Mouse (Mus musculus): ENCODE results near the gene Bbs10. TPM values are rescaled to one million over a fixed set of nuclear protein-coding genes. Genes with fewer than 3 reads are reported as not detected.

Gene Bbs10
- polyA plus RNA-seq, 1 experiment from 2014 or later: 4.4 TPM

DNA sequence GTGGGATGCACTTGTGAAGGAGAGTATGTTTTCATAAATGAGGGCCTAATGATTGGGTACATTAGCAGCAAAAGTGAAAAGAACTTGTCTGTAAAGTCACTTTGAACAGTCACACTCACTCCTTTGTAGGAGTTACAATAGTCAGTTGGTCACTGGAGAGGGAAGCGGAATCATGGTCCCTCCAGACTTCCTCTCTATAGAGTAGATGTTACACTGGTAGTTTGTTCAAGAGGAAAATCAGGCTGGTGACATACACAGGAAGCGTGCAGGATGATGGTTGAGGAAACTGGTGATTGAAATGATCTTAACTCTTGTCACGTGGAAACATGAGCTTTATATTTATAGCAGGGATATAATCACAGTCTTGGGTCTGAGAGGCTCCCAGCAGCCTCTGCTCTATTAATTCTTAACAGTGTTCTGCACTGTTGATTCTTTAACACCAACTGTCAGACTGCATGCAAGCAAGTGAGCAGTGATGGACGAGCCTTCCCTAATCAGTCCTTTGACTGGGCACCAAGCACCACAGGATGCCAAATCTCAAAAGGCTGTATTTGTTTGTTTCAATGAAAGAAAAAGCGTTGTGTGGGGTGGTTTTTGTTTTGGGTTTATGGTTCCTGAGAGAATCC, 24.9 kb upstream of the Bbs10 start:
- no peak overlapping the region for H3K4me3 ChIP-seq (replicated peaks; ENCODE audit: low read length)
- no peak overlapping the region for H3K4me2 ChIP-seq (ENCODE audit: low read depth, low read length)
- ATAC-seq (ENCODE audit: insufficient read depth, low FRiP score): no peak
- 69% methylated on average over 5 of the region's 5 CpGs for WGBS
- H3K9ac ChIP-seq (ENCODE audit: low read length): no peak overlapping the region
- H3K9me3 ChIP-seq (replicated peaks; ENCODE audit: control insufficient read depth, low read length): no peaks in the 10 kb centered on the region
- no peaks in the 10 kb centered on the region for H3K4me1 ChIP-seq (ENCODE audit: control insufficient read depth, insufficient read depth, low read length)
- H3K27ac ChIP-seq (ENCODE audit: low read length): no peak overlapping the region
- H3K27me3 ChIP-seq (ENCODE audit: control insufficient read depth, insufficient read depth, low read length): no peaks in the 10 kb centered on the region
- peaks cover 4% of the 10 kb centered on the region; the same call in 1 of the 2 replicates for H3K36me3 ChIP-seq (ENCODE audit: control insufficient read depth, insufficient read depth, low read length)

GRCm38 (mm10) chr10:111275822-111276221, 22.7 kb upstream of the Bbs10 start:
- Histone ChIP-seq H3K9me3 (replicated peaks; ENCODE audit: control insufficient read depth, low read length) (no peaks in the 10 kb centered on the region), H3K9ac (ENCODE audit: low read length) (no peak overlapping the region), H3K4me2 (ENCODE audit: low read depth, low read length) (no peak overlapping the region), H3K27me3 (ENCODE audit: control insufficient read depth, insufficient read depth, low read length) (no peaks in the 10 kb centered on the region), H3K4me3 (replicated peaks; ENCODE audit: low read length) (no peak overlapping the region), H3K36me3 (ENCODE audit: control insufficient read depth, insufficient read depth, low read length) (peaks cover 4% of the 10 kb centered on the region; the same call in 1 of the 2 replicates), H3K4me1 (ENCODE audit: control insufficient read depth, insufficient read depth, low read length) (no peaks in the 10 kb centered on the region), H3K27ac (ENCODE audit: low read length) (no peak overlapping the region)
- WGBS: 94% methylated on average over 2 of the region's 2 CpGs
- ATAC-seq (ENCODE audit: insufficient read depth, low FRiP score): no peak

DNA sequence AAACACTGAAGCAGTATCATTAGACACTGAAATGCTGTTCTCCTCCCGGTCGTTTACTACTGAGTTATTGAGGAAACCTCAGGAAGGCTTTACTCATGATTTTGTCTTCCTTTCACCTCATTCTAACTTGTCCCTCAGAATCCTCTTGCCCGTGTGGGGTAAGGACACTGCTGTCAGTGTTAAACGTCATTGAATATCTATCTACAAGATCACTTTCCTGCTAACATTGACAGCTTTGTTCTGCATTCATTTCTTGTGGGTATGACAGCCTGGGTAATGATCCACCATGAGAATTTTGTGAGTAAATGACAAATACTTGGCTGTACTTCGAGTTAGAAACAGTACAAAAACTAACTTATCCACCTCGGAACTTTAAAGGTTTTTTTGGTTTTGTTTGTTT, 848 bp upstream of the Bbs10 start:
- 38% methylated on average over 6 of the region's 6 CpGs for WGBS
- peak overlapping the region; percentile 76 for H3K4me3 ChIP-seq (replicated peaks; ENCODE audit: low read length)
- H3K4me1 ChIP-seq (ENCODE audit: control insufficient read depth, insufficient read depth, low read length): no peaks in the 10 kb centered on the region
- peak overlapping the region; percentile 64 for H3K4me2 ChIP-seq (ENCODE audit: low read depth, low read length)
- no peaks in the 10 kb centered on the region for H3K9me3 ChIP-seq (replicated peaks; ENCODE audit: control insufficient read depth, low read length)
- no peak for ATAC-seq (ENCODE audit: insufficient read depth, low FRiP score)
- H3K36me3 ChIP-seq (ENCODE audit: control insufficient read depth, insufficient read depth, low read length): no peaks in the 10 kb centered on the region
- no peaks in the 10 kb centered on the region for H3K27me3 ChIP-seq (ENCODE audit: control insufficient read depth, insufficient read depth, low read length)
- H3K27ac ChIP-seq (ENCODE audit: low read length): no peak overlapping the region
- H3K9ac ChIP-seq (ENCODE audit: low read length): no peak overlapping the region

DNA sequence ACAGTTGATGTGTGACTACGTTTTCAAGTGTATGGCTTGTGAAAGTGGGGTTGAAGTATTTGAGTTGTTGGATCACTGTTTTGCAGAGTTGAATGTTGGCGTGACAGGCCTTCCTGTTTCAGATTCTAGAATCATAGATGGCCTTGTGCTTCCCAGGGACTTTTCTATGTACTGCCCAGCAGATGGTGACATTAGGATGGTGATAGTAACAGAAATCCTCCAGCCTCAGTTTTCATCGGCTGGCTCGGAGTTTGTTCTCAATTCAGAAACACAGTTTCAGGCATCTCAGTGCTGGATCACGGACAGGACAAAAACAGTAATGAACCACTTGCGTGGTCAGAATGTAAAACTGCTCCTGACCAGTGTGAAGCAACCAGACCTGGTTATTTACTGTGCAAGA, 1.1 kb downstream of the Bbs10 start:
- no peak for ATAC-seq (ENCODE audit: insufficient read depth, low FRiP score)
- no peaks in the 10 kb centered on the region for H3K9me3 ChIP-seq (replicated peaks; ENCODE audit: control insufficient read depth, low read length)
- H3K27me3 ChIP-seq (ENCODE audit: control insufficient read depth, insufficient read depth, low read length): no peaks in the 10 kb centered on the region
- H3K4me3 ChIP-seq (replicated peaks; ENCODE audit: low read length): no peak overlapping the region
- H3K27ac ChIP-seq (ENCODE audit: low read length): no peak overlapping the region
- WGBS: 86% methylated on average over 6 of the region's 6 CpGs
- H3K4me1 ChIP-seq (ENCODE audit: control insufficient read depth, insufficient read depth, low read length): no peaks in the 10 kb centered on the region
- no peak overlapping the region for H3K4me2 ChIP-seq (ENCODE audit: low read depth, low read length)
- H3K9ac ChIP-seq (ENCODE audit: low read length): no peak overlapping the region
- no peaks in the 10 kb centered on the region for H3K36me3 ChIP-seq (ENCODE audit: control insufficient read depth, insufficient read depth, low read length)

- Histone ChIP-seq H3K4me3 (replicated peaks; ENCODE audit: low read length) (no peak overlapping the region), H3K27me3 (ENCODE audit: control insufficient read depth, insufficient read depth, low read length) (no peaks in the 10 kb centered on the region), H3K9me3 (replicated peaks; ENCODE audit: control insufficient read depth, low read length) (no peaks in the 10 kb centered on the region), H3K27ac (ENCODE audit: low read length) (no peak overlapping the region), H3K4me2 (ENCODE audit: low read depth, low read length) (no peak overlapping the region), H3K4me1 (ENCODE audit: control insufficient read depth, insufficient read depth, low read length) (no peaks in the 10 kb centered on the region), H3K36me3 (ENCODE audit: control insufficient read depth, insufficient read depth, low read length) (no peaks in the 10 kb centered on the region), H3K9ac (ENCODE audit: low read length) (no peak overlapping the region)
- ATAC-seq (ENCODE audit: insufficient read depth, low FRiP score): no peak
- WGBS: 89% methylated on average over 5 of the region's 5 CpGs
Measured at GRCm38 (mm10) chr10:111301041-111301440, 2.6 kb downstream of the Bbs10 start.

DNA sequence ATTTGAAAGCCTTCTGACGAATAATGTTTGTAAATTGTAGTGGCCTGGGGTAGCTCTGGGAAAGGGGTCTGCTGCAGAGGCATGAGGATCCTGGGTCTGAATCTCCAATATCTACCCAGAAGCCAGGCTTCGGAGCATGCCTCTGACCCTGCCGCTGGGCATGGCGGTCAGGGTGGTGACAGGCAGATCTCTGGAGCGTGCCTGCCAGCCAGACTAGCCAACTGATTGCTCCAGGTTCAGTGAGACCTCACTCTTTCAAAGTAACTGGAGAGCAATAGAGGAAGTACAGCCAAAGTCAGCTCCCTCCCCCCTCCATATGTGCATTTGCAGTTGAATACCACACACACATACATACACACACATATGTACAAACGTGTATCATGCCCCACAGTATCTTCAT, 4.0 kb downstream of the Bbs10 start:
- Histone ChIP-seq H3K4me3 (replicated peaks; ENCODE audit: low read length) (no peak overlapping the region), H3K4me2 (ENCODE audit: low read depth, low read length) (no peak overlapping the region), H3K4me1 (ENCODE audit: control insufficient read depth, insufficient read depth, low read length) (no peaks in the 10 kb centered on the region), H3K9ac (ENCODE audit: low read length) (no peak overlapping the region), H3K36me3 (ENCODE audit: control insufficient read depth, insufficient read depth, low read length) (no peaks in the 10 kb centered on the region), H3K27me3 (ENCODE audit: control insufficient read depth, insufficient read depth, low read length) (no peaks in the 10 kb centered on the region), H3K9me3 (replicated peaks; ENCODE audit: control insufficient read depth, low read length) (no peaks in the 10 kb centered on the region), H3K27ac (ENCODE audit: low read length) (no peak overlapping the region)
- 88% methylated on average over 6 of the region's 6 CpGs for WGBS
- no peak for ATAC-seq (ENCODE audit: insufficient read depth, low FRiP score)

DNA sequence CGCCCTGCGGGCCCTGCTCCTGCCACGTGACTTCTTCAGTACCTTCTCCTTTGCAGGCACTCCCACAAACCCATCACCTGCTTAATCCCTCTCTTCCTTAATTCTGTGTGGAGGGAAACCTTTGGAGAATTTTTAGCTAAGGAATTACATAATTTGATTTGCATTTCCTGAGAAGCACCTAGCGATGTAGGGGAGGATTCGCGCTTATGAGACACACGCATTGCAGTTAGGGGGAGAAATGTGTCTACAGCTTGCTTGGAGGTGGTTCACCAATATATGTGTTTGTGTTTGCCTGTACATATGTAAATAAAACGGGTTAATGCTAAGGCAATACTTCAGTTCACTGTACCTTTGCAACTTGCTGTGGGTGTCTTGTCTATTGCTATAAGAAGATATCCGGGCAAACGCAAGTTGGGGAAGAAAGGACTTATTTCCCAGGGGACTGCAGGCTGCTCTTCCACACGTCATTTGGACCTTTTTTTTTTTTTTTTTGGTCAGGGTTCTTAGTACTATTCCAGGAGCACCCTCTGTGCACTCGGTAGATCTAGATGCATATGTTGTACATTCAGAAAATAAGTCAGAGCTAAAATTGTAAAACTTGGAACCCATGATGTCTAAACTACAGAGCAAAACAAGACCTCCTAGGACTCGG, 10.5 kb downstream of the Bbs10 start:
- H3K27ac ChIP-seq (ENCODE audit: low read length): no peak overlapping the region
- no peaks in the 10 kb centered on the region for H3K27me3 ChIP-seq (ENCODE audit: control insufficient read depth, insufficient read depth, low read length)
- no peaks in the 10 kb centered on the region for H3K4me1 ChIP-seq (ENCODE audit: control insufficient read depth, insufficient read depth, low read length)
- no peak overlapping the region for H3K9ac ChIP-seq (ENCODE audit: low read length)
- no peak overlapping the region for H3K4me3 ChIP-seq (replicated peaks; ENCODE audit: low read length)
- H3K4me2 ChIP-seq (ENCODE audit: low read depth, low read length): no peak overlapping the region
- 89% methylated on average over 13 of the region's 13 CpGs for WGBS
- ATAC-seq (ENCODE audit: insufficient read depth, low FRiP score): no peak
- H3K9me3 ChIP-seq (replicated peaks; ENCODE audit: control insufficient read depth, low read length): no peaks in the 10 kb centered on the region; the same call in 1 of the 2 replicates
- no peaks in the 10 kb centered on the region for H3K36me3 ChIP-seq (ENCODE audit: control insufficient read depth, insufficient read depth, low read length)

DNA sequence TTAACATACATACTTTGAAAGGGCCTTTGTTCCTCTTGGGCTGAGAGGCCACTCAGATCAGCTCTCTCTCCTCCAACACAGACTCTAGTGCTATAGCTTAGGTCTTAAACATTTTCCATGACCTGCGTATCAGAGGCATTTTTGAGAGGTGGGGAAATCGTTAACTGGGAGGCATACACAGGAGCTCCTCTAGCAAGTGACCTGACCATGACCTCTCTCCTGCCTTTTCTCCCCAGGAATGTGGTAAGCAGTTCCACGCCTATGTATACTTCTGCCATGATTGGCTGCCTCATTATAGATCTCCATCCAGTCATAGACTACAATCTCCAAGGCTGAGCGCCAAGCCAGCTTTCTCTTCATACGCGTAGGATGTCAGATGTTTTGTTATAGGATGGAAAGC, 14.8 kb downstream of the Bbs10 start:
- Histone ChIP-seq H3K4me2 (ENCODE audit: low read depth, low read length) (no peak overlapping the region), H3K4me1 (ENCODE audit: control insufficient read depth, insufficient read depth, low read length) (no peaks in the 10 kb centered on the region), H3K9me3 (replicated peaks; ENCODE audit: control insufficient read depth, low read length) (no peaks in the 10 kb centered on the region), H3K9ac (ENCODE audit: low read length) (no peak overlapping the region), H3K36me3 (ENCODE audit: control insufficient read depth, insufficient read depth, low read length) (no peaks in the 10 kb centered on the region), H3K27ac (ENCODE audit: low read length) (no peak overlapping the region), H3K4me3 (replicated peaks; ENCODE audit: low read length) (no peak overlapping the region), H3K27me3 (ENCODE audit: control insufficient read depth, insufficient read depth, low read length) (no peaks in the 10 kb centered on the region)
- WGBS: 49% methylated on average over 6 of the region's 6 CpGs
- ATAC-seq (ENCODE audit: insufficient read depth, low FRiP score): no peak

DNA sequence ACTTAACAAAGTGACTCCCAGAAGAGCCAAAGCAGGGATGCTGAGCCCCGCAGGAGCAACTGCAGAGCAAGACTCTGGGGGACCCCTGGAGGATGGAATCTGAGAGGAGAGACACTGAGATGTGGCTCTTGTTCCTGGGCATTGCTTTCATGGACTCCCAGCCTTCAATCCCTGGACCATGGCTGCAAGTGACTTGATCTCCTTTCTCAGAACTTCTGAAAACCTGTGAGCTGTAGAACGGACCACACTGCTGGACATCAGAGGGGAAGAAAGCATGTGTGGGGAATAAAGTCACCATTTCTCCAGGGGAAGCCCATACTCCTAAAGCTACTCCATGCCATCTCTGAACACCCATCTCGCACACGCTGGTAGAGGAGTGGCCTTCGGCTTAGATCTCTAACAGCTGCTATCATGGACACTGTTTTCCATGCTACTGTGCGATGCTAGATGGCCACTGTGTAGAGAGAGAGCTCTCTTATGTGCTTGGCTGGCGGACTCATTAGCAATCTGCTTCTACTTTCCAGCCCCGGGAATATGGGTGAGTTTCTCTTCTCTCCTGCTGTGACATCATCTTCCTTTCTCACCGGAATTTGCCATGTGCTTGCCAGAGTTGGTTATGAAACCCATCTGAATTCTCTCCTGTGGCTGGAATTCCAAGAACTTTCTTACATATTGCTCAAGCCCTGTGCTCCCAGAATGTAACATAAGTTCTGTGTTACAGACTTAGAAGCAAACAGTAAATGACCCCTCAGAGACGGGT, 16.3 kb downstream of the Bbs10 start:
- no peak overlapping the region for H3K27ac ChIP-seq (ENCODE audit: low read length)
- H3K4me1 ChIP-seq (ENCODE audit: control insufficient read depth, insufficient read depth, low read length): no peaks in the 10 kb centered on the region
- no peaks in the 10 kb centered on the region for H3K27me3 ChIP-seq (ENCODE audit: control insufficient read depth, insufficient read depth, low read length)
- H3K9me3 ChIP-seq (replicated peaks; ENCODE audit: control insufficient read depth, low read length): no peaks in the 10 kb centered on the region
- H3K4me3 ChIP-seq (replicated peaks; ENCODE audit: low read length): no peak overlapping the region
- no peak overlapping the region for H3K9ac ChIP-seq (ENCODE audit: low read length)
- no peak overlapping the region for H3K4me2 ChIP-seq (ENCODE audit: low read depth, low read length)
- 72% methylated on average over 10 of the region's 10 CpGs for WGBS
- H3K36me3 ChIP-seq (ENCODE audit: control insufficient read depth, insufficient read depth, low read length): no peaks in the 10 kb centered on the region
- no peak for ATAC-seq (ENCODE audit: insufficient read depth, low FRiP score)
